Mouse (Mus musculus) heart, embryonic 12.5 days (tissue): Measurements from ENCODE around the gene Anln. TPM values are rescaled to one million over a fixed set of nuclear protein-coding genes. Genes with fewer than 3 reads are reported as not detected.
"Not testable (repeated sequence)": the region's sequence is repeated elsewhere in the genome, so short reads cannot be mapped to it uniquely, and the experiment has no call there.

Experiments used
- ATAC-seq: fragments of 200-750 bp; cut with Nextera tagmentation; 2 replicates; pipeline ENCODE4 v1.8.0; 2017; ENCODE audit warnings: moderate TSS enrichment, moderate library complexity; ENCODE audit not compliant: insufficient number of reproducible peaks, low FRiP score
- H3K27ac ChIP-seq: fragments of 300-500 bp; sonication (generic); 2 replicates; pipeline ENCODE4 v1.5.1; 2016; ENCODE audit warnings: mild to moderate bottlenecking, moderate library complexity; ENCODE audit not compliant: poor library complexity, severe bottlenecking
- H3K27me3 ChIP-seq: fragments of 300-500 bp; sonication (generic); replicated peaks from 2 replicates; pipeline ENCODE4 v1.6.1; 2016; ENCODE audit warnings: mild to moderate bottlenecking, moderate library complexity
- H3K36me3 ChIP-seq: fragments of 300-500 bp; sonication (generic); 2 replicates; pipeline ENCODE4 v1.6.1; 2016; ENCODE audit warnings: mild to moderate bottlenecking, moderate library complexity
- H3K4me1 ChIP-seq: fragments of 300-500 bp; sonication (generic); replicated peaks from 2 replicates; pipeline ENCODE4 v1.6.1; 2016; ENCODE audit warnings: mild to moderate bottlenecking
- H3K4me2 ChIP-seq: fragments of 300-500 bp; sonication (generic); 2 replicates; pipeline ENCODE4 v1.6.1; 2016; ENCODE audit warnings: mild to moderate bottlenecking, moderate library complexity
- H3K4me3 ChIP-seq: fragments of 300-500 bp; sonication (generic); 2 replicates; pipeline ENCODE4 v1.5.1; 2016; ENCODE audit warnings: mild to moderate bottlenecking
- H3K9ac ChIP-seq: fragments of 300-500 bp; sonication (generic); 2 replicates; pipeline ENCODE4 v1.6.1; 2016; ENCODE audit warnings: mild to moderate bottlenecking, moderate library complexity
- H3K9me3 ChIP-seq: fragments of 300-500 bp; sonication (generic); replicated peaks from 2 replicates; pipeline ENCODE4 v1.6.1; 2016; ENCODE audit warnings: mild to moderate bottlenecking, moderate library complexity
- WGBS: fragments of 180-500 bp; shearing (Covaris S2); methylation state at CpG from one replicate; pipeline ENCODE4 v1.1.7; 2016; 5-methylcytosine and 5-hydroxymethylcytosine counted together
- polyA plus RNA-seq: library from polyadenylated mRNA; unstranded; fragments of >200 nt; fragmentation: Nextera tagmentation; extraction: Ambion mirVana; gene quantifications from 2 replicates; pipeline ENCODE4 v1.2.1, GENCODE M21; 2016

The Anln gene
- polyA plus RNA-seq, 1 experiment from 2014 or later, result 62.3 TPM

DNA sequence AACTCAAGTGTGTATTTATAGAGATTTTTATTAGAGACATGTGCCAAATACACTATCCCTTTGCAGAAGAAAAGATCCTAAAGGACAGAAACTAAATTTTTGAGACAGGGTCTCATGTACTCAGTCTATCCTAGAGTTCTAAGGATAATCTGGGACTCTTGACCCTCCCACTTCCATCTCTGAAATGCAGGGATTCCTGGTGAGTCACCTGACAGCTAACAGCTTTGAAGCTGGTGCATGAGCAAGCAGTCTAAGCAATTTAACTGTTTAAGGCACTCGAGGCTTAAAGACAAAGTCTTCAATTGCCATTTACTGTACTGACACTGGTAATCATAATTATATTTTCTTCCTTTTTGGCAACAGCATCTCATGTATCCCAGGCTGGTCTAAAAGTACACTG is 33.6 kb upstream of the Anln start:
- Histone ChIP-seq H3K36me3 (no peaks in the 10 kb centered on the region), H3K9me3 (no peaks in the 10 kb centered on the region), H3K4me3 (no peak overlapping the region), H3K27me3 (no peaks in the 10 kb centered on the region), H3K27ac (no peak overlapping the region), H3K9ac (no peak overlapping the region), H3K4me2 (no peak overlapping the region), H3K4me1 (peaks cover 22% of the 10 kb centered on the region)
- WGBS, result 48% methylated on average over 1 of the region's 1 CpGs
- no peak for ATAC-seq

DNA sequence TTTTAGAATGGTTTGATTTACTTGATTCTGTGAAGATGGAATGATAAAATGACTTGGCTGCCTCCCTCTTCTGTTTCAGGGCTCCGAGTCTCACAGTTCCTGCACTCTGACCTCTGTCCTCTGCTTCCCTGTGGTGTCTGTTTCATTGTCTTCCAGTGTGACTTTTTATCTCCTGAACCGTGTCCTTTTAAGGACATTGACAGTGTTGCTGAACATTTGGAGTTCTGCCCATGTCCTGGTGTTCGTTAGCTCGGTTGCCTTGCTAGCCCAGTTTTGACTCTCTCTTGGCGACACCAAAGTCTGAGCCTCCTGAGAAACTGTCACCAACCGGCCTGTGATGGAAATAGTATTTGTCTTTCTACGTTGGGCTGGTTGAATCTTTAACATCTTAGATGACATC is 31.5 kb upstream of the Anln start:
- 43% methylated on average over 7 of the region's 7 CpGs for WGBS
- H3K4me3 ChIP-seq, result no peak overlapping the region
- H3K9me3 ChIP-seq, result no peaks in the 10 kb centered on the region
- H3K27me3 ChIP-seq, result no peaks in the 10 kb centered on the region
- H3K9ac ChIP-seq, result no peak overlapping the region
- H3K27ac ChIP-seq, result no peak overlapping the region
- no peaks in the 10 kb centered on the region for H3K36me3 ChIP-seq
- ATAC-seq, result no peak
- H3K4me2 ChIP-seq, result no peak overlapping the region
- H3K4me1 ChIP-seq, result peaks cover 22% of the 10 kb centered on the region

DNA sequence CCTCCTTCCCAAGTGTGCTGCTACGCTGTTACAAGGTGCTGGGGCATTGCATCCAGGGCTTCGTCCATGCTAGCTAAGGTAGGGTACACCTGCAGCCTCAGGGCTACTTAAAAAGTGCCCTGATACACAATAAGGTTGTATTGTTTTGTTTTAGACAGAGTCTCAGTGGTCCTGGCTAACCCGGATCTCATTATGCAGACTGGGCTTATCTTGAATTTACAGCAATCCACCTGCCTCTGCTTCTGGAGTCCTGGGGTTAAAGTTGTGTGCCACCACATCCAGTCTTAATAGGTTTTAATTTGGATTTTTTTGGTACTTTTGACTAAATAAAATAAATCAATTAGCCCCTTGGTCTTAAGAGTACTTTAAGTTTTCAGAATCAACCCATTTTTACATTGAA is 30.9 kb upstream of the Anln start:
- Histone ChIP-seq H3K27ac (no peak overlapping the region), H3K4me3 (no peak overlapping the region), H3K4me2 (no peak overlapping the region), H3K27me3 (no peaks in the 10 kb centered on the region), H3K36me3 (no peaks in the 10 kb centered on the region), H3K9ac (no peak overlapping the region), H3K4me1 (peaks cover 22% of the 10 kb centered on the region), H3K9me3 (no peaks in the 10 kb centered on the region)
- no peak for ATAC-seq
- 84% methylated on average over 3 of the region's 3 CpGs for WGBS

DNA sequence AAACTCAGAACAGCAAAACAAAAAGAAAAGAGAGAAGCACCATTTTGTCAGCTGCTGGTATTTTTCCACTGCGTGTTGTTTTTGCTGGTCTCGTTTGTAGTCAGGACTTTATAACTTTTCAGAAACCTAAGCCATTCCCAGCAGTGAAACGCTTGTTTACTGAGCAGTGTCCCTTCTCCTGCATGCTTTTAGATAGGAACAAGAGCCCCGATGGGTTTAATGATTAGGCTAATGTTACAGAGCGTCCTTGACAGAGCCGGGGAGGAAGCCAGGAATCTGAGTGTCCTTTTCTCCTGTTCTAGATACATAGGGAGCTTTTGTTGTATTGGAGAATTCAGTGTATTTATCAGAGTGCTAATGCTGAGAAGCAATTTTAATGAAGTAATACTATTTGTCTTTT is 28.6 kb upstream of the Anln start:
- Histone ChIP-seq H3K4me1 (peaks cover 3% of the 10 kb centered on the region; the same call in 1 of the 2 replicates), H3K9me3 (no peaks in the 10 kb centered on the region), H3K4me3 (no peak overlapping the region), H3K36me3 (no peaks in the 10 kb centered on the region), H3K27me3 (no peaks in the 10 kb centered on the region), H3K27ac (no peak overlapping the region), H3K9ac (no peak overlapping the region), H3K4me2 (no peak overlapping the region)
- 49% methylated on average over 6 of the region's 6 CpGs for WGBS
- no peak for ATAC-seq

DNA sequence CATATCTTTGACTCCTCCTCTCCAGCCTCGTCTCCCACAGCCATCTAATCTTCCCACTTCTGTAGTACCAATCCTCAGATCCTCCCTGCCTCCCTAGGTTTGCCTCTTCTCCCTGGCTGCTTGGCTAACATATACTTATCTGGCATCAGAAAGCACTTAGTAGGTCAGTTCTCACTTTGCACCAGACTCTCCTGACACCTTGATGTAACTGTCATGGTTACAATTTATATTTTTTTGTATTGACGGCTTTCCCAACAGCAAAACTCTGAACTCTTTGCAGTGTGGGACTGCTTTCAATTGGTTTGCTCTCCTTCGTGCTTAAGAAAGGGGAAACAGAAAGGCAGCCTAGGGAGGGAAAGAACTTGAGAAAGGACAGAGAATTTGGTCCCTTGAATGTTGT is 27.2 kb upstream of the Anln start:
- Histone ChIP-seq H3K4me1 (peaks cover 3% of the 10 kb centered on the region; the same call in 1 of the 2 replicates), H3K27me3 (no peaks in the 10 kb centered on the region), H3K4me3 (no peak overlapping the region), H3K9ac (no peak overlapping the region), H3K4me2 (no peak overlapping the region), H3K36me3 (no peaks in the 10 kb centered on the region), H3K27ac (no peak overlapping the region), H3K9me3 (no peaks in the 10 kb centered on the region)
- whole genome bisulfite sequencing, result 63% methylated on average over 3 of the region's 3 CpGs
- no peak for ATAC-seq

DNA sequence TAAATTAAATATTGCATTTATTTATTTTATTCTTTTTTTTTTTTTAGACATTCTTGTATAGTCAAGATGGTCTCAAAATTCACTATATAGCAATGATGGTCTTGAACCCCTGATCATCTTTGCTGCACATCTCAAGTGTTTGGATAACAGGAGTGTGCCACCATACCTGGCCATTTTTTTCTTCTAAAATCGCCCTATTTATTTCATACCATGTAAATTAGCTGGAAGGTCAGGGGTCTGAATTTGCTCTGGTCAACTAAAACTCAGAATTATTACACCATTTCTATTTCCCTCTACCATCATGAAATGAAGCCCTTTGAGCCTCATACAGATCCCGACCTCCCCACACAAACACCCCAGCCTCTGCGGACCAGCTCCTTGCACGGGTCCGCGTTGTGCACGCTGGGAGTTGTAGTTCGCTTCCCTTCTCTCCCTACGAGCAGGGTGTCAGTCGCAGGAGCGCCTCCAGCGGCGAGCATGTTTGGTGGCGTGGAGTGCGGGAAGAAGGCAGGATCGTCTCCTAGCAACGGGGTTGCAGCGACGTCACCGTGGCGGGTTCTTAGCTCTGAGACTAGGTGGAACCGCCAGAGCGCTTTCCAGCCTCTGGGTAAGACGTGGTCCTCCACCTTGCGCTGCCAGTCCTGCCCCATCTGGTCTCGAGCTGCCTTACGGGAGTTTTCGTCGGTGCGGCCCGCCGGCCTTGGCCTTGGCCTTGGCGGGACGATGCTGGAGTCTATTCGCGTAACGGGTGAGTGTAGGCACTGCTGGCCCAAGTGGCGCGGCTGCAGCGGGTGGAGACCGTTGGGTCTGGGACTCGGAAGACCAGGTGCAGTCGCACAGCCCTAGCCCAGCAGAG is 22.2 kb upstream of the Anln start, which contains the start of gene 9530077C05Rik:
Gene 9530077C05Rik, plus strand, starts transcription at position 512 of the 856 bp plus-strand sequence.
- H3K4me3 ChIP-seq, result peak within 1 kb of the TSS; percentile 71
- WGBS, result 1% methylated on average over 43 of the region's 43 CpGs
- H3K4me1 ChIP-seq, result no peaks in the 10 kb centered on the region; the same call in 1 of the 2 replicates
- no peaks in the 10 kb centered on the region for H3K9me3 ChIP-seq
- H3K4me2 ChIP-seq, result peak within 1 kb of the TSS; percentile 90
- peak; percentile 96 for ATAC-seq
- H3K9ac ChIP-seq, result peak within 1 kb of the TSS; percentile 70
- no peaks in the 10 kb centered on the region for H3K36me3 ChIP-seq
- H3K27me3 ChIP-seq, result no peaks in the 10 kb centered on the region
- no peak within 1 kb of the TSS for H3K27ac ChIP-seq

DNA sequence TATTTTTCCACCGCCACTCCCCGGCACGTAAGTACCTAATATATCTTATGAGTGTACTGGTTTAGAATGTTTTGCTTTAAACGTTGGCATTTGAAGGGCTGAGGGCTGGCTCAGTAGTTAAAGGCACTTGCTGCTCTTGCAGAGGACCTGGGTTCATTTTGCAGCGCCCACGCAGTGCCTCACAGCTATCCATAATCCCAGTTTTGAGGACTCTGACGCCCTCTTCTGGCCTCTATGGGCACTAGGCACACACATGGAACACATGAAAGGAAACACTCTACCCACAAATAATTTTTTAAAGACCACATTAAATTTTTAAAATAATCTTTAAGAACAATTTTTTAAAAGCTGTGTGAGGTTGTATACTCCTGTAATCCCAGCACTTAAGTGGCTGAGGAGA is 20.5 kb upstream of the Anln start:
- Histone ChIP-seq H3K27ac (no peak overlapping the region), H3K27me3 (no peaks in the 10 kb centered on the region), H3K4me1 (no peaks in the 10 kb centered on the region; the same call in 1 of the 2 replicates), H3K9me3 (no peaks in the 10 kb centered on the region), H3K4me2 (no peak overlapping the region), H3K9ac (no peak overlapping the region), H3K36me3 (no peaks in the 10 kb centered on the region), H3K4me3 (no peak overlapping the region)
- no peak for ATAC-seq
- 74% methylated on average over 7 of the region's 7 CpGs for WGBS

DNA sequence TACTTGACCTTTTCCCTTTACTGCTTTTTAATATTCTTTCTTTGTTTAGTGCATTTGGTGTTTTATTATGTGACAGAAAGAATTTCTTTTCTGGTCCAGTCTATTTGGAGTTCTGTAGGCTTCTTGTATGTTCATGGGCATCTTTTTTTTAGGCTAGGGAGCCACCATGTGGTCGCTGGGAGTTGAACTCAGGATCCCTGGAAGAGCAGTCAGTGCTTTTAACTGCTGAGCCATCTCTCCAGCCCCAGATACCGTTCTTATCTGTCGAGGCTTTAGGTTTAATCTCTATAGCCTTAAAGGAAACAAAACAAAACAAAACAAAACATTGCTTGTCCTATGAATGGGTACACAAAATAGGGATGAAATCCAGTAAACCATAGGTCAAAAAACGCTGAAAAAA is 19.4 kb upstream of the Anln start:
- not testable (repeated sequence) for H3K9ac ChIP-seq, H3K9me3 ChIP-seq, H3K4me1 ChIP-seq, H3K27me3 ChIP-seq, H3K4me3 ChIP-seq, H3K36me3 ChIP-seq, ATAC-seq, H3K27ac ChIP-seq, H3K4me2 ChIP-seq
- 14% methylated on average over 4 of the region's 4 CpGs for WGBS

DNA sequence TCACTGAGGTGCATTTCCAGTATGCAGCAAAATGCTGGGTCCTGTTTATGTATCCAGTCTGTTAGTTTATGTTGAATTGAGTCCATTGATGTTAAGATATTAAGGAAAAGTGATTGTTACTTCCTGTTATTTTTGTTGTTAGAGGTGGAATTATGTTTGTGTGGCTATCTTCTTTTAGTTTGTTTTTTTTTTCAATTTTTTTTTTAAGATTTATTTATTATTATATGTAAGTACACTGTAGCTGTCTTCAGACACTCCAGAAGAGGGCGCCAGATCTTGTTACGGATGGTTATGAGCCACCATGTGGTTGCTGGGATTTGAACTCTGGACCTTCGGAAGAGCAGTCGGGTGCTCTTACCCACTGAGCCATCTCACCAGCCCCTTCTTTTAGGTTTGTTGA is 18.6 kb upstream of the Anln start:
- H3K27me3 ChIP-seq, H3K36me3 ChIP-seq, H3K9me3 ChIP-seq, ATAC-seq, H3K4me3 ChIP-seq, H3K27ac ChIP-seq, H3K4me1 ChIP-seq, H3K9ac ChIP-seq, H3K4me2 ChIP-seq: not testable (repeated sequence)
- WGBS, result 73% methylated on average over 4 of the region's 4 CpGs

DNA sequence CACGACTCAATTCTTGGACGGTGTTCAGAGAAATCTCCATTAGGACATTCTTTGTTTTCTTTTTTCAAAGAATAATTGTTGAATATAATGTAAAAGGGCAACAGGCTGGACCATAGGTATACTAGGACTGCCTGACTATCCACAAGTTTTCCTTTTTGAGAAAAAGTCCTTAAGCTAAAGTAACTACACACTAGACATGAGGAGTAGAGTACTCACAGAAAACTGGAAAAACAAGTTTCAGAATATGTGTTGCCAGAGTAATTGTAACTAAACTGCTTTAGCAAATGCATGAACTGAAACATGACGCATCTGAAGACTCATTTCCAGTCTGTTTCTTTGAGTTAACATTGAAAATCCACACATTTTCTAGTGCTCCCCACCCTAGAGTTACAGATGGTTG is 16.4 kb upstream of the Anln start:
- H3K36me3 ChIP-seq, result no peaks in the 10 kb centered on the region
- H3K4me3 ChIP-seq, result no peak overlapping the region
- no peak for ATAC-seq
- H3K27ac ChIP-seq, result no peak overlapping the region
- no peaks in the 10 kb centered on the region for H3K4me1 ChIP-seq
- 79% methylated on average over 3 of the region's 3 CpGs for WGBS
- no peak overlapping the region for H3K4me2 ChIP-seq
- no peaks in the 10 kb centered on the region for H3K27me3 ChIP-seq
- no peak overlapping the region for H3K9ac ChIP-seq
- no peaks in the 10 kb centered on the region for H3K9me3 ChIP-seq

DNA sequence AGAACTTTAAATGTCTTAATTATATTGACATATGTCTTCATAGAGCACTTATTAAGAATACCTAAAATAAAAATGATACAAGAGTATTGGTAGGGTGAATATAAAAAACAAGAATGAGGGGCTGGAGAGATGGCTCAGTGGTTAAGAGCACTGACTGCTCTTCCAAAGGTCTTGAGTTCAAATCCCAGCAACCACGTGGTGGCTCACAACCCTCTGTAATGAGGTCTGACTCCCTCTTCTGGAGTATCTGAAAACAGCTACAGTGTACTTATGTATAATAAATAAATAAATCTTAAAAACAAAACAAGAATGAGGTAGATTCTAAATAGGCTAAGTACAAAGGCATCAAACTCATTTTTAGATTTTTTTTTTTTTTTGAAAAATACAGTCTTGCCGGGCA is 14.5 kb upstream of the Anln start:
- H3K4me1 ChIP-seq, H3K4me3 ChIP-seq, H3K9me3 ChIP-seq, H3K27me3 ChIP-seq, H3K4me2 ChIP-seq, H3K36me3 ChIP-seq, H3K9ac ChIP-seq, ATAC-seq, H3K27ac ChIP-seq: not testable (repeated sequence)
- WGBS, result 57% methylated on average over 2 of the region's 2 CpGs

DNA sequence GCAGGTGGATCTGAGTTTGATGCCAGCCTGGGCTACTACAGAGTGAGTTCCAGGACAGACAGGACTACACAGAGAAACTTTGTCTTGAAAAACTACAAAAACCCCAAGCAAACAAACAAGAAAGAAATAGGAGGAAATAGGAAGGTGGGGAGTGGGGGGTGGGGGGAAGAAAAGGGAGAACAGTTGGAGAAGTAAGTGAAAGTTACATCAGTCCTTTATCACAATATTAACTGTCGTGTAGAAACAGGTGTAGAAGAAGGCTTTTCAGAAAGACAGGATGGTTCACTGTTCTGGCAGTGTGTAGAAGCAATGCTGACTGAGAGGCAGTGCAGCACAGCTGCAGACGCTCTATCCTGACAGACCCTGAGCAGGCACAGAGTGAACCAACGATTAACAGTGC is 14.0 kb upstream of the Anln start:
- Histone ChIP-seq H3K9me3 (no peaks in the 10 kb centered on the region), H3K36me3 (no peaks in the 10 kb centered on the region), H3K27ac (no peak overlapping the region), H3K27me3 (no peaks in the 10 kb centered on the region), H3K4me3 (no peak overlapping the region), H3K9ac (no peak overlapping the region), H3K4me1 (no peaks in the 10 kb centered on the region), H3K4me2 (no peak overlapping the region)
- WGBS, result 71% methylated on average over 3 of the region's 3 CpGs
- ATAC-seq, result no peak
